Mouse (Mus musculus): ENCODE measurements at regions not wholly inside any gene's neighbourhood (a gene's known extent, or its start where the extent isn't known, plus 50 kb on each side); places are given as distances from the start of the nearest gene placed in this dataset.

- DNase-seq (ENCODE audit: low read depth, low spot score), result no peak
Observed at GRCm38 (mm10) chr13:51930301-51930747, 83.8 kb downstream of the Gadd45g start.

DNA sequence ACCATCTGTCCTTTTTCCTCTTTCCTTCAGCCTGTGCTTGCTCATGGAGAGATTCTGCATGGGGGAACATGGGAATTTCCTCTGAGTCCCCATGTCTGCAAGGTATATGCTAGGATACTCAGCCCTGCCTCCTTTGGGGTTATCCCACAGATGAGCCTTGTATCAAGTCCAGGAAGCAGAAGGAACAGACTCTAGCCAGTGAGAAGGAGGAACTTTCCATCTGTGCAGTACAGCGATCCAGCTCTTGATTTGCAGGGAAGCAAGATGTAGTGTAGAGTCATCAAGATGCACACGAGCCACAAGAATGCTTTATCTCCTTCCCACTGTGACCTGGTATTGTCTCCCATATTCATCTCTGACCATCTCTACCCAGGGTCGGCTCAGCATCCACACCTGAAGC is 84.5 kb downstream of the Gadd45g start:
- no peak for DNase-seq (ENCODE audit: low read depth, low spot score)

DNA sequence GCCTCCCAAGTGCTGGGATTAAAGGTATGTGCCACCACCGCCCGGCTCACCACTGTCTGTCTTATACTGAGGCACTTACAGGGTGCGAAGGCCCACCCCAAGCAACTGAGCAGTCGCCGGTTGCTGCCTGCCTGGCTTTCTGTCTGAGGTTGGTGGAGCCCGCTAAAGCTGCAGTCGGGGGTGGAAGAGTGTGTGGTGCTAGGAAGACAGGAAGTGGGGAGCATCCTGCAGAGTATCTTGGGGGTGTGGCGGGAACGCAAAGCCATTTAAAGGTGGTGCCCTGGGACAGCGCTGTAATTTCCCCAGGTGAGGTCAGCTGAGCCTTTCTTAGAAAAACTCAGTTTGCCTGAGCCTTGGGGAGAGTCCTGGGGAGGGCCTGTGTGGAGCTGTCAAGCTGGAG is 89.3 kb downstream of the Gadd45g start:
- DNase-seq (ENCODE audit: low read depth, low spot score), result no peak

GRCm38 (mm10) chr13:51936441-51936840 is 90.0 kb downstream of the Gadd45g start:
- no peak for DNase-seq (ENCODE audit: low read depth, low spot score)

DNA sequence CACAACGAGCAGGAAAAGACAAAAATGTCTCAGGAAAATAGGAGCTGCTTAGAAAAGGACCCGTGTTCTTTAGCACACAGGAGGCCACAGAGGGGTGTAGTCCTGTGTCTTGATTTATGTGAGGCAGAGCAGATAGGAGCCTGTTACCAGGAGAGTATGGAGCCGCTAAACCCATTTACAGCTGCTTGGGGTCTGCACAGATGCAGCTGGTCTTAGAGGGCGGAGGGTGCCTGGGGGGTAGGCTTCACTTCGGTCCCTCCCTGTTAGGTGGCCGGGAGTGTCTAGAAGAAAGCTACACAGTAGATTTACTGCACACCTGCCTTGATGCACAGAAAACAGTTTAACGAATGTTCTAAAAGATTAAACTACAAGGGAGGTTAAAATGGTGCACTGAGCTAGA is 91.4 kb downstream of the Gadd45g start:
- no peak for DNase-seq (ENCODE audit: low read depth, low spot score)

DNA sequence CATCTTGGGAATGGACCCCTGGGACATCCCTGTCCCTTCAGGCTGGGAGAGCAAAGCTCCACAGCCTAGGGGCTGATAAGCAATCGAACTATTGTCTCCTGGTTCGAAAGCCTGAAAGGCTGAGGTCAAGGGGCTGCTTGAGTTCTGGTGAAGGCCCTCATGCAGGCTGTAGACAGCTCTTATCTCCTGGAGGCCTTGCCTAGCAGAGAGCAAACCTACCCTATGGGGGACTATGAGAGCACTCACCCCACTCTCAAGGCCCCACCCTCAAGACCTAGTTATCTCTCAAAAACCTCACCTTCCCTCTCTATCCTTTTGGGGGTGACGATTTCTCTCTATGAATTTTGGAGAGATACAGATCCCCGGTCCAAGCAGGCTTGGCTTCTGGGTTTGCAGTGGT is 92.8 kb downstream of the Gadd45g start:
- no peak for DNase-seq (ENCODE audit: low read depth, low spot score)

- no peak for DNase-seq (ENCODE audit: low read depth, low spot score)
Observed at GRCm38 (mm10) chr13:51939715-51940114, 93.2 kb downstream of the Gadd45g start.

GRCm38 (mm10) chr13:51946171-51946570 is 99.7 kb downstream of the Gadd45g start:
- no peak for DNase-seq (ENCODE audit: low read depth, low spot score)

DNA sequence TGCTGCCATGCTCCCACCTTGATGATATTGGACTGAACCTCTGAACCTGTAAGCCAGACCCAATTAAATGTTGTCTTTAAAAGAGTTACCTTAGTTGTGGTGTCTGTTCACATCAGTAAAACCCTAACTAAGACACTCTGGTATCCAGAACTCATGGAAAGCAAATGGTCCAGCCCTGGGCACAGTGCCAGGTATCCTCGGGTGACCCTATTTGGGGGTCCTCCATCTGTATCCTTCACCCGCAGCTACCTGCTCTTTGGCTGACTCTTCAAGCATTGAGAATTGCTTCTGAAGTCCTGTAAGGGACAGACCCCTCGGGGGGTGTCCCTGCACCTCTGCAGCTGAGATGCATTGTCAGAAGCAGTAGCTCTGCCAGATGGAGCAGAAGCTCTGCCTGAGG is 102.4 kb downstream of the Gadd45g start:
- no peak for DNase-seq (ENCODE audit: low read depth, low spot score)

- no peak for DNase-seq (ENCODE audit: low read depth, low spot score)
Observed at GRCm38 (mm10) chr13:51951506-51952038, 105.1 kb downstream of the Gadd45g start.

DNA sequence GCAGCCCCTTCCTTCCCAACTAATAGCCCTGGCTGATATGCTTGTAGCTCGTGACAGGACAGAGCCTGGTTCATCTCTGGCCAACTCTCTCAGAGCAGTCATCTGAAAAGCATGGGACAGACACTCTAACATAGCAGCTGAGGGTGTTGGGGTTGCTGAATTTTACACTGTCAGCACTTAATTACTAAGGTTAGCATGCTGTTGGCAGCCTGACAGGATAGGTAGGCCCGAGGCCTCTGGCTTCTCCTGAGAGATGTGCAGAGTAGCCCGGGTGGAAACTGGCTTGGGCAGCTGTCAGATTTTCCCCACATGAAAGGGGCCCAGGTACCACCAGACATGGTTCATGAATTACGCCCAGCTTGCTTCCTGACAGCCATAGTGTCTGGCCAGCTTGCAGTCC is 106.6 kb downstream of the Gadd45g start:
- no peak for DNase-seq (ENCODE audit: low read depth, low spot score)

GRCm38 (mm10) chr13:51953569-51953968 is 107.1 kb downstream of the Gadd45g start:
- no peak for DNase-seq (ENCODE audit: low read depth, low spot score)

GRCm38 (mm10) chr13:51957101-51957500 is 110.6 kb downstream of the Gadd45g start:
- no peak for DNase-seq (ENCODE audit: low read depth, low spot score)

DNA sequence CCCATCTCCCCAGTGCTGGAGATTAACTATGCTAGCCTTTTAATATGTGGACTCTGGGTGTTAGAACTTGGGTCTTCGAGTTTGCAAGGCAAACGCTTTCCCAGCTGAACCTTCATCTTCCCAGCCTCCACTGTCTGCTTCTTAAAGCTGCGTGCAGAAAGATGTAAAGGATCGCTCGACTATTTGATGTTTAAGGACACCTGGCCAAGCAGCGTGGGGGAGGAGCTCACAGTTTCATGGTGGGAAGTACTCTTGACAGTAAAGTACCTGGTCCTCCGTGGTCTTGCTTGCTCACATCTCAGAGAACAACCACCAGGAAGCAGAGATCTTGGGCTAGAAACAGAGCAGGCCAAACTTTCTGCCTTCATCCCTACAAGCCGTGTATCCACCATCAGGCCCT is 113.1 kb downstream of the Gadd45g start:
- no peak for DNase-seq (ENCODE audit: low read depth, low spot score)

DNA sequence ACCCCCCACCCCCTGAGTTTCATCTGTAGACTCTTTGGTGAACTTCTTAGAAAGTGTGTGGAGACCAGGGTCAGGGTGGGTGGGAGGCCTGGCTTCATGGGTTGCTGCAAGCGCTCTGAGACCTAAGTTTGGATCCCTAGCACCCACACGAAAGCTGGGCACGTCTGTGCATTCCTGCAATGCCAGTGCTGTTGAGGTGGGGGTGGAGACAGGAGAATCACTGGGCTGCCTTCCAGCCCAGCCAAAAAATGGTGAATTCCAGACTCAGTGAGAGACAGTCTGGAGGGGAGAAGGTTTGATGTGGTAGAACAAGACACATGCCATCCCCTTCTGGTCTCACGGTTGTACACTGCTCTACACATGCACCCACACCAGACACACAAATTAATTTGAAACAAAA is 113.8 kb downstream of the Gadd45g start:
- no peak for DNase-seq (ENCODE audit: low read depth, low spot score)

DNA sequence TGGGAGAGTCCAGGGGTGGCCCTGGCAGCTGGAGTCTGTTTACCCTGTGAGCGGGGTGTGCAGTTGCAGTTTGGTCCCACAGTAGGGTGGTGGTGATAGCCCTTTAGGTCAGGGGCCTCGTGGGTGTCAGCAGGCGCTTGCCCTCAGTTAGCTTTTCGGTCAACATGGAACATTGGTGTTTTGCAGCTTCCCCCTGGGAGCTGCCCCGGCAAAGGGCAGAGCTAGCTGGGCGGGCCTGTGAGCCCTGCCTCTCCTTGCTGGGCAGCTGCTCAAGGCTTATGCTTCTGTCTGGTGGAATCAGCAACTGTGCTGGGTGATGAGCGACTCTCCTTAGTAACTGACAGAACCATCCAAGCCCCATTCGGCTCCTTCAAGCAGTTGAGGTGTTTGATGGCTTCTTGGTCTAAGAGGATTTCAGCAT is 115.7 kb downstream of the Gadd45g start:
- DNase-seq (ENCODE audit: low read depth, low spot score), result no peak

DNA sequence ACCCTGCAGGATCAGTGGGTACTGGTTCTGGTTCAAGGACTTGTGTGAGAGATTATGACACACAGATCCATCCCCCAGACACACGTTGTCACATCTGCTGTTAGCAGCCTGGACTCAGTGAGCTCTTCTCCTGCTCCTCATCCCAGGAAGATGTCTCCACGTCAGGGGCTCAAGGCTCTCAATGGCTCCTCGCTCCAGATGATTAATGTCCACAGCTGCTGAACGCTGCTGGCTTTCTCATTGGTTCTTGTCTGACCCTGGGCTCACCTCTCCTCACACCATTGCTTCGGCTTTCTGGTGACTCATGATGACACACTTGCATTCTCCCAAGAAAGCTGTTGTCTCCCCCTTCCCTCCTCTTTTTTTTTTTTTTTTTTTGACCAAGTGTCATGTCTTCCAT is 116.2 kb downstream of the Gadd45g start:
- no peak for DNase-seq (ENCODE audit: low read depth, low spot score)

DNA sequence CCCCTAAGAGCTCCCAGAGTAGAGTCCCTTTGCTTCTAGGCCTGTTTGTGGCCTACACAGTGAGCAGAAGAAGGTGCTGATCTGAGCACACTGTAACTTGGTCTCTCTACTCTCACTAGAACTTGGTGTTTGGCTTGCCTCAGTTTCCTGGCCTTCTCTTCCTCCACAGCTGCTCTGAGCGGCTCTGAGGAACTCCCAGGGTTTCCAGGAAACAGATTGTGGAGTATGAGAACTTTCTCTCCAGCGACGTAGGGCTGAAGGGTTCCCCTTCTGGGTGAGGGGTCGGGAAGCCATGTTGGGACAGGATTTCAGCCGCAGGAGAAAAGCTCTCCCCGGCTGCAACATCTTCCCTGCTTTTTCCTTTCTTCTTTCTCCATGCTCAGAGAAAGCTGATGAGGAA is 117.5 kb downstream of the Gadd45g start:
- no peak for DNase-seq (ENCODE audit: low read depth, low spot score)

DNA sequence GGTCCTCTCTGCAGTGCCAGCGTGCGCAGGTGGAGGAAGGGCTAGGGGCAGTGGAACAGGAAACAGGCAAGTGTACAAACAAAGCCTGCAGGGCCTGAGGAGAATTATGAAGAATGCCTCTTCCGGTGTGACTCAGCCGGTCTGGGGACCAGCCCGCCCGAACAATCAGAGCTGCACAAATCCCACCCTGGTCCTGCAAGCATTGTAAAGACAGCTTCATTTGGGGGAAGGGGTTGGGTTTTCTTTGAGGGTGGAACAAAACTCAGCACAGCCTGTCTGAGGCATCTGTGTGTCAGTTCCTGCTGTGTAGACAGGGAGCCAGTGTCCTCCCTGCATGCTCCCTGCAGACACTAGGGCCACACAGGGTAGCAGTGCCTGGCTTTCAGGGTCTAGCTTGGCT is 117.9 kb downstream of the Gadd45g start:
- no peak for DNase-seq (ENCODE audit: low read depth, low spot score)

- no peak for DNase-seq (ENCODE audit: low read depth, low spot score)
Observed at GRCm38 (mm10) chr13:51964921-51965320, 118.4 kb downstream of the Gadd45g start.

DNA sequence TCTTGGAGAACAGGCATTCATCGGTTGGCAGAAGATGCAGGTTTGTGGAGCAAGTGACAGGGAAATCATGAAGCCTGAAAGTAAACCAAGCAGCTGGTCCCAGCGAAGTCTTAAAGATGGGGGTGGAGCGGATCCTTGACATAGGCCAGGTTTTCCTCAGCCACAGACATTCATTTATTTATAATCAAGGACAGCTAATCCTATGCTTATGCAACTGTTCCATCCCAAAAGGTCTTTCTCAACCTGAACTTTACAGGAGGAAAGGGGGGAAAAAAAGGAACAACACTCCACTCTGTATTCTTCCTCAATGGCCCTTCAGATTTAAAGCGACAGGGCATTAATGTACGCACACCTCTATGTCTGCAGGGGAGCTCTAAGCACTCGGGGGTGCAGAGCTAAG is 121.6 kb downstream of the Gadd45g start:
- no peak for DNase-seq (ENCODE audit: low read depth, low spot score)

DNA sequence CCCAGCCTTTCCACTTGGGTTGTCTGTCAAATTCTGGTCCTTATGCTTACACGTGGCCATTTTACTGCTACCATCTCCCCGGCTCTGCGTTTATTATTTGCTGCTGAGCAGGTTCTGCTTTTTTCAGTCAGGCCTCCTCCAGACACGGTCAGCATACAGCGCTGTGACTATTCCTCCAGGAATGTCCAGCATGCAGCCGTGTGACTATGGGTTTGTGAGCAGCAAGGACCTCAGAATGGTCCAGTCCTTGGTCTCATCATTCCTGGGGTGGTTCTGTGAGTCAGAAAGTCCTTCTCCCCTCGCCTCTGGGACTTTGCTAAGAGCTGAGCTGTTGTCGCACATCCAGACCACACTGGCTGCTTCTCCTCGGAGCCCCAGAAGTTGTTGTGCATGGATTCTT is 122.3 kb downstream of the Gadd45g start:
- DNase-seq (ENCODE audit: low read depth, low spot score), result no peak

- DNase-seq (ENCODE audit: low read depth, low spot score), result no peak
Observed at GRCm38 (mm10) chr13:51970051-51970450, 123.6 kb downstream of the Gadd45g start.

DNA sequence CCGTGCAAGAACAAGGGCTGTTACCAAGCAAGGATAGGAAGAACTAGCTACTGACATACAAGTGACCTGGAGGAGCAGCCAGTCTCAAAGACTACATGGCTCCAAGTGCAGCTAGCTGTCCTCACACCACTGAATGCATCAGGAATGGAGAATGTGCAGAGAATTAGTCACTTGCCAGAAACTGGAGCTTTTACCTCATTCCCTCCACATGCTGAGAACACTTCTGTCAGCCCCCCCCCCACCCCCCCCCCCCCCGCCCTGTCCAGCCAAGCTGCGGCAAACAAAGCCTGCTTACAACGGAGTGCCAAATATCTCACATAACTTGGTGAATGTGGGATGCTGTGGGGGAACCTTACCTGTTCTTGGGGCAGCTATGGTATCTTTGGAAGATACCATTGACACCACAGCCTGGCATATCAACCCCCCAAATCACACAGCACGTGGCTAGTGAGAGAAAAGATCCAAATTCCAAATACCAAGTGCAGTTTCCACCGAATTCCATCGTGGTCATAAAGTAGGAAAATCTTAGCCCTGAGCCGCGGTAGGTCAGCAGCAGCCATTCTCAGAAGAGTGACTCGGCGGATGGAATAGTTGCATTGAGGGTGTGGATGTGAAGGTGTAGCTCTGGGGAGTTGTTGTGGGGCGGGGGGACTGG is 126.3 kb downstream of the Gadd45g start:
- no peak for DNase-seq (ENCODE audit: low read depth, low spot score)

Data from embryo, embryonic 11.5 days (tissue).